Mouse (Mus musculus) G1E (cell line): ENCODE results near the gene Zfp592.

Source experiments
- CTCF ChIP-seq: IDR thresholded peaks from 2 replicates; pipeline ENCODE4 v1.5.1; 2012; ENCODE audit warnings: low read depth, low read length, inconsistent platforms, mixed read lengths
- GATA1 ChIP-seq: IDR thresholded peaks from 2 replicates; pipeline ENCODE4 v1.6.1; 2012; ENCODE audit warnings: borderline replicate concordance, low read length, inconsistent platforms, mixed read lengths
- GATA2 ChIP-seq: IDR thresholded peaks from 2 replicates; pipeline ENCODE4 v1.6.1; 2012; ENCODE audit warnings: low read depth, low read length, inconsistent platforms, borderline replicate concordance
- POLR2AphosphoS5 ChIP-seq: IDR thresholded peaks from 2 replicates; pipeline ENCODE4 v1.6.1; 2012; ENCODE audit warnings: low read depth, low read length, inconsistent platforms; ENCODE audit not compliant: insufficient replicate concordance

DNA sequence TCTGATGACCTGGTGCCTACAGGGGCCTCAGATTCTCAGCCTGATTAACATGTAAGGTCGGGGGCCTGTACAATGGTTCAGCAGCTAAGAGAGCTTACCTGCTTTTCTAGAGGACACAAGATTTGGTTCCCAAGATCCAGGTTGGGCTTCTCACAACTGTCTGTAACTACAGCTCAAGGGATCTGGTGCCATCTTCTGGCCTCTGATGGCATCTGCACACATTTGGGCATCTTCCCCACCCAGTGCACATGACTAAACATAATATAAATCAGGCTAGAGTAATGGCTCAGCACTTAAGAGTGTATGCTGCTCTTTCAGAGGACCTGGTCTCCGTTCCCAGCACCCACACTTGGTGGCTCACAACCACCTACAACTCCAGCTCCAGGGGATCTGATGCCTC lies 67.4 kb downstream of the Zfp592 start:
- no peak for TF ChIP-seq POLR2AphosphoS5
- peak; percentile 70 for TF ChIP-seq CTCF
- TF ChIP-seq GATA1, result no peak
- no peak for TF ChIP-seq GATA2
